Mouse (Mus musculus) stomach, postnatal 0 days (tissue): Measurements from ENCODE around the gene Pgd. TPM values are rescaled to one million over a fixed set of nuclear protein-coding genes. Genes with fewer than 3 reads are reported as not detected.
A peak's percentile ranks its signal among the peaks of the same experiment; 100 is the strongest.
"Not testable (repeated sequence)": the region's sequence is repeated elsewhere in the genome, so short reads cannot be mapped to it uniquely, and the experiment has no call there.

Experiments
- ATAC-seq: fragments of 200-750 bp; cut with Nextera tagmentation; 2 replicates; pipeline ENCODE4 v1.8.0; 2017; ENCODE audit not compliant: low FRiP score, low TSS enrichment
- DNase-seq: peaks from one replicate; pipeline ENCODE4 v3.0.0-alpha.2; 2016; ENCODE audit warnings: low spot score
- H3K27ac ChIP-seq: fragments of 300-500 bp; sonication (generic); replicated peaks from 2 replicates; pipeline ENCODE4 v1.5.1; 2014; ENCODE audit warnings: mild to moderate bottlenecking, control low read depth
- H3K27me3 ChIP-seq: fragments of 300-500 bp; sonication (generic); 2 replicates; pipeline ENCODE4 v1.6.1; 2014; ENCODE audit warnings: low read length; ENCODE audit not compliant: control insufficient read depth, insufficient read depth
- H3K36me3 ChIP-seq: fragments of 300-500 bp; sonication (generic); 2 replicates; pipeline ENCODE4 v1.6.1; 2014; ENCODE audit warnings: low read length, mixed read lengths; ENCODE audit not compliant: control insufficient read depth, insufficient read depth
- H3K4me1 ChIP-seq: fragments of 300-500 bp; sonication (generic); replicated peaks from 2 replicates; pipeline ENCODE4 v1.6.1; 2014; ENCODE audit warnings: antibody characterized with exemption; ENCODE audit not compliant: control insufficient read depth, insufficient read depth
- H3K4me2 ChIP-seq: fragments of 300-500 bp; sonication (generic); replicated peaks from 2 replicates; pipeline ENCODE4 v1.6.1; 2014; ENCODE audit warnings: low read depth, mild to moderate bottlenecking, control low read depth, moderate library complexity
- H3K4me3 ChIP-seq: fragments of 300-500 bp; sonication (generic); 2 replicates; pipeline ENCODE4 v1.5.1; 2014; ENCODE audit warnings: low read depth, low read length, control low read depth
- H3K9ac ChIP-seq: fragments of 300-500 bp; sonication (generic); 2 replicates; pipeline ENCODE4 v1.6.1; 2014; ENCODE audit warnings: mild to moderate bottlenecking, low read length, control low read depth, mixed read lengths
- H3K9me3 ChIP-seq: fragments of 300-500 bp; sonication (generic); 2 replicates; pipeline ENCODE4 v1.6.1; 2016; ENCODE audit warnings: low read length; ENCODE audit not compliant: control insufficient read depth
- CTCF ChIP-seq: IDR thresholded peaks from 2 replicates; pipeline ENCODE4 v1.5.1; 2016; ENCODE audit warnings: antibody characterized with exemption, low read depth, mild to moderate bottlenecking, moderate library complexity
- EP300 ChIP-seq: optimal IDR thresholded peaks from 2 replicates; pipeline ENCODE3; 2016; ENCODE audit warnings: antibody characterized with exemption
- WGBS: fragments of 180-500 bp; shearing (Covaris S2); extraction: QIAGEN DNeasy Blood & Tissue Kit; methylation state at CpG from one replicate; pipeline ENCODE4 v1.1.7; 2014; 5-methylcytosine and 5-hydroxymethylcytosine counted together
- polyA plus RNA-seq: library from polyadenylated mRNA; unstranded; fragments of >200 nt; fragmentation: Nextera tagmentation; extraction: Ambion mirVana; gene quantifications from 2 replicates; pipeline ENCODE4 v1.2.1, GENCODE M21; 2015

Gene Pgd
- polyA plus RNA-seq, 1 experiment from 2014 or later = 266 TPM

GRCm38 (mm10) chr4:149173661-149174060 is 7.1 kb upstream of the Pgd start:
- DNase-seq = no peak
- Histone ChIP-seq H3K27ac (no peak overlapping the region), H3K27me3 (no peaks in the 10 kb centered on the region), H3K9ac (no peak overlapping the region), H3K4me1 (no peaks in the 10 kb centered on the region), H3K4me3 (no peak overlapping the region), H3K9me3 (no peaks in the 10 kb centered on the region), H3K36me3 (no peaks in the 10 kb centered on the region), H3K4me2 (no peak overlapping the region)
- no peak for ATAC-seq
- WGBS = 89% methylated on average over 6 of the region's 6 CpGs
- TF ChIP-seq CTCF (no peak), EP300 (no peak)

- no peaks in the 10 kb centered on the region for H3K27me3 ChIP-seq
- H3K27ac ChIP-seq = peak overlapping the region; percentile 75
- no peak for DNase-seq
- no peaks in the 10 kb centered on the region for H3K4me1 ChIP-seq
- no peak for ATAC-seq
- H3K36me3 ChIP-seq = no peaks in the 10 kb centered on the region
- no peak overlapping the region for H3K9ac ChIP-seq
- H3K9me3 ChIP-seq = no peaks in the 10 kb centered on the region
- H3K4me3 ChIP-seq = no peak overlapping the region
- TF ChIP-seq CTCF = no peak
- no peak for TF ChIP-seq EP300
- H3K4me2 ChIP-seq = no peak overlapping the region
- 47% methylated on average over 2 of the region's 2 CpGs for WGBS
These were observed 6.1 kb upstream of the Pgd start for GRCm38 (mm10) chr4:149172666-149173065.

- WGBS = 60% methylated on average over 5 of the region's 5 CpGs
- Histone ChIP-seq H3K9me3 (no peaks in the 10 kb centered on the region), H3K4me2 (no peak overlapping the region), H3K4me1 (no peaks in the 10 kb centered on the region), H3K36me3 (no peaks in the 10 kb centered on the region), H3K27me3 (no peaks in the 10 kb centered on the region), H3K9ac (no peak overlapping the region), H3K4me3 (no peak overlapping the region), H3K27ac (peak overlapping the region; percentile 75)
- no peak for TF ChIP-seq EP300
- peak; percentile 23; the same call in 1 of the 2 replicates for TF ChIP-seq CTCF
- ATAC-seq (no peak), DNase-seq (peak; percentile 65)
These were observed 5.5 kb upstream of the Pgd start for GRCm38 (mm10) chr4:149172083-149172482.

GRCm38 (mm10) chr4:149171581-149171981 is 5.0 kb upstream of the Pgd start:
- ATAC-seq (peak; percentile 50), DNase-seq (peak; percentile 51)
- no peak for TF ChIP-seq EP300
- no peak for TF ChIP-seq CTCF
- H3K27ac ChIP-seq = peak overlapping the region; percentile 75
- H3K9me3 ChIP-seq = no peaks in the 10 kb centered on the region
- no peak overlapping the region for H3K4me2 ChIP-seq
- WGBS = 29% methylated on average over 5 of the region's 5 CpGs
- no peaks in the 10 kb centered on the region for H3K36me3 ChIP-seq
- no peak overlapping the region for H3K9ac ChIP-seq
- H3K27me3 ChIP-seq = no peaks in the 10 kb centered on the region
- no peak overlapping the region for H3K4me3 ChIP-seq
- H3K4me1 ChIP-seq = no peaks in the 10 kb centered on the region

GRCm38 (mm10) chr4:149170394-149170931 is 3.9 kb upstream of the Pgd start:
- no peaks in the 10 kb centered on the region for H3K27me3 ChIP-seq
- peak overlapping the region; percentile 88 for H3K27ac ChIP-seq
- H3K4me2 ChIP-seq = no peak overlapping the region
- TF ChIP-seq CTCF (no peak), EP300 (no peak)
- H3K36me3 ChIP-seq = no peaks in the 10 kb centered on the region
- WGBS = 33% methylated on average over 7 of the region's 7 CpGs
- H3K4me1 ChIP-seq = no peaks in the 10 kb centered on the region
- H3K9me3 ChIP-seq = no peaks in the 10 kb centered on the region
- peak; percentile 56 for ATAC-seq
- no peak overlapping the region for H3K4me3 ChIP-seq
- H3K9ac ChIP-seq = no peak overlapping the region
- DNase-seq = peak; percentile 84

GRCm38 (mm10) chr4:149169926-149170325 is 3.4 kb upstream of the Pgd start:
- not testable (repeated sequence) for H3K9ac ChIP-seq, H3K4me1 ChIP-seq, H3K27me3 ChIP-seq, H3K4me2 ChIP-seq, H3K9me3 ChIP-seq, H3K36me3 ChIP-seq, H3K4me3 ChIP-seq
- 71% methylated on average over 7 of the region's 8 CpGs for WGBS
- peak; percentile 62 for DNase-seq
- ATAC-seq = peak; percentile 18; the same call in 1 of the 2 replicates
- peak overlapping the region; percentile 88 for H3K27ac ChIP-seq
